Mouse (Mus musculus): Measurements from ENCODE around the gene Ints14.

GRCm38 (mm10) chr9:65036456-65036855, 75.8 kb downstream of the Ints14 start:
- TF ChIP-seq CTCF (IDR thresholded peaks at IDR 0.05; ENCODE audit: control insufficient read depth, insufficient read depth, insufficient replicate concordance, low read depth, low read length) = no peak
- no peak for TF ChIP-seq POLR2A (IDR thresholded peaks at IDR 0.05; ENCODE audit: control insufficient read depth, low read depth, low read length)

All from testis, adult 2 months (tissue).